Mouse (Mus musculus): ENCODE measurements at regions not wholly inside any gene's neighbourhood (a gene's known extent, or its start where the extent isn't known, plus 50 kb on each side); places are given as distances from the start of the nearest gene placed in this dataset.

- no peak overlapping the region for H3K4me2 ChIP-seq (ENCODE audit: insufficient read depth, low read depth, poor library complexity, severe bottlenecking)
- H3K36me3 ChIP-seq (replicated peaks in 1 of 2; ENCODE audit: control insufficient read depth in 1 of 2, insufficient read depth in 1 of 2, low read length in 1 of 2), result no peaks in the 10 kb centered on the region
- no peaks in the 10 kb centered on the region for H3K4me1 ChIP-seq (ENCODE audit: control insufficient read depth in 1 of 2, insufficient read depth in 2 of 2)
- no peak for DNase-seq (ENCODE audit: extremely low read depth)
- no peak overlapping the region for H3K4me3 ChIP-seq (replicated peaks in 1 of 3; ENCODE audit: low read depth in 2 of 3, low read length in 2 of 3, poor library complexity in 1 of 3)
- no peak overlapping the region for H3K9ac ChIP-seq (ENCODE audit: insufficient read depth, low read depth)
- no peak overlapping the region for H3K27ac ChIP-seq (ENCODE audit: insufficient read depth, low read depth)
- H3K79me2 ChIP-seq (replicated peaks; ENCODE audit: control insufficient read depth, extremely low read depth, insufficient read depth, poor library complexity, severe bottlenecking), result no peaks in the 10 kb centered on the region
- no peaks in the 10 kb centered on the region for H3K27me3 ChIP-seq (replicated peaks)
- in situ Hi-C loops (cut with MboI; ENCODE audit: low pct_ligation_motif_present, low pct_unique_long_range_greater_than_20kb, low sequenced_read_pairs), result no loop called here
- H3K9me3 ChIP-seq (replicated peaks; ENCODE audit: low read length), result peaks cover 68% of the 10 kb centered on the region
- TF ChIP-seq NRF1 (IDR thresholded peaks at IDR 0.05; ENCODE audit: low read depth, low read length) (no peak), RAD21 (IDR thresholded peaks at IDR 0.05; ENCODE audit: low read depth, low read length) (no peak), IRF4 (IDR thresholded peaks at IDR 0.05; ENCODE audit: low read depth, low read length) (no peak), RCOR1 (conservative IDR thresholded peaks at IDR 0.05; ENCODE audit: low read depth, low read length) (no peak), JUND (conservative IDR thresholded peaks at IDR 0.05; ENCODE audit: low read depth, low read length) (no peak), E2F4 (IDR thresholded peaks at IDR 0.05; ENCODE audit: insufficient replicate concordance, low read depth, low read length) (no peak), POLR2A (IDR thresholded peaks at IDR 0.05; ENCODE audit: low read depth, low read length) (no peak)
- dilution Hi-C loops (cut with MboI; ENCODE audit: extremely low pct_ligation_motif_present, extremely low pct_unique_long_range_greater_than_20kb, low sequenced_read_pairs), result no loop called here
Measured at GRCm38 (mm10) chr16:76232680-76233079, 140.9 kb downstream of the Nrip1 start.

- no peaks in the 10 kb centered on the region for H3K4me1 ChIP-seq (ENCODE audit: control insufficient read depth in 1 of 2, insufficient read depth in 2 of 2)
- no peak overlapping the region for H3K27ac ChIP-seq (ENCODE audit: insufficient read depth, low read depth)
- in situ Hi-C loops (cut with MboI; ENCODE audit: low pct_ligation_motif_present, low pct_unique_long_range_greater_than_20kb, low sequenced_read_pairs), result no loop called here
- DNase-seq (ENCODE audit: extremely low read depth), result no peak
- no peak overlapping the region for H3K9ac ChIP-seq (ENCODE audit: insufficient read depth, low read depth)
- dilution Hi-C loops (cut with MboI; ENCODE audit: extremely low pct_ligation_motif_present, extremely low pct_unique_long_range_greater_than_20kb, low sequenced_read_pairs), result no loop called here
- H3K9me3 ChIP-seq (replicated peaks; ENCODE audit: low read length), result peaks cover 68% of the 10 kb centered on the region
- no peaks in the 10 kb centered on the region for H3K79me2 ChIP-seq (replicated peaks; ENCODE audit: control insufficient read depth, extremely low read depth, insufficient read depth, poor library complexity, severe bottlenecking)
- H3K36me3 ChIP-seq (replicated peaks in 1 of 2; ENCODE audit: control insufficient read depth in 1 of 2, insufficient read depth in 1 of 2, low read length in 1 of 2), result no peaks in the 10 kb centered on the region
- TF ChIP-seq POLR2AphosphoS2 (IDR thresholded peaks at IDR 0.05; ENCODE audit: low read depth, low read length) (no peak), USF1 (IDR thresholded peaks at IDR 0.05; ENCODE audit: low read depth, low read length) (no peak), KAT2A (IDR thresholded peaks at IDR 0.05; ENCODE audit: insufficient replicate concordance, low read length) (no peak), SMC3 (IDR thresholded peaks at IDR 0.05; ENCODE audit: low read depth, low read length) (no peak), NRF1 (IDR thresholded peaks at IDR 0.05; ENCODE audit: low read depth, low read length) (no peak), IRF4 (IDR thresholded peaks at IDR 0.05; ENCODE audit: low read depth, low read length) (no peak), HCFC1 (IDR thresholded peaks at IDR 0.05; ENCODE audit: low read depth, low read length) (no peak), CHD1 (IDR thresholded peaks at IDR 0.05; ENCODE audit: low read depth, low read length) (no peak), EP300 (IDR thresholded peaks at IDR 0.05; ENCODE audit: low read length) (no peak), ELF1 (IDR thresholded peaks at IDR 0.05; ENCODE audit: low read depth, low read length) (no peak), ZC3H11A (IDR thresholded peaks at IDR 0.05; ENCODE audit: low read depth, low read length) (no peak), ZKSCAN1 (IDR thresholded peaks at IDR 0.05; ENCODE audit: borderline replicate concordance, low read depth, low read length) (no peak), ZMIZ1 (IDR thresholded peaks at IDR 0.05; ENCODE audit: low read depth, low read length) (no peak), JUN (IDR thresholded peaks at IDR 0.05; ENCODE audit: insufficient read depth, low read depth, low read length) (no peak), MAFK (IDR thresholded peaks at IDR 0.05; ENCODE audit: insufficient replicate concordance, low read length) (no peak)
- no peaks in the 10 kb centered on the region for H3K27me3 ChIP-seq (replicated peaks)
- no peak overlapping the region for H3K4me3 ChIP-seq (replicated peaks in 1 of 3; ENCODE audit: low read depth in 2 of 3, low read length in 2 of 3, poor library complexity in 1 of 3)
- no peak overlapping the region for H3K4me2 ChIP-seq (ENCODE audit: insufficient read depth, low read depth, poor library complexity, severe bottlenecking)
Measured at GRCm38 (mm10) chr16:76232174-76232573, 141.5 kb downstream of the Nrip1 start.
